Mouse (Mus musculus) splenic B cell, adult 2 months (primary cell): ENCODE results near the gene Mgme1.

Experiments
- DNase-seq: peaks from one replicate; pipeline ENCODE4 v3.0.0-alpha.2; 2011; ENCODE audit warnings: low read depth, low spot score
- H3K27me3 ChIP-seq: 2 replicates; pipeline ENCODE4 v1.6.1; 2012; ENCODE audit warnings: mild to moderate bottlenecking, low read length, moderate library complexity, mixed read lengths; ENCODE audit not compliant: control insufficient read depth, poor library complexity, insufficient read depth, severe bottlenecking
- H3K36me3 ChIP-seq: 2 replicates; pipeline ENCODE4 v1.6.1; 2012; ENCODE audit warnings: mild to moderate bottlenecking, low read length, moderate library complexity, mixed read lengths; ENCODE audit not compliant: control insufficient read depth, poor library complexity, insufficient read depth, severe bottlenecking

The Mgme1 gene

GRCm38 (mm10) chr2:144245464-144245863, 25.0 kb upstream of the Mgme1 start:
- Histone ChIP-seq H3K27me3 (no peaks in the 10 kb centered on the region), H3K36me3 (peaks cover 8% of the 10 kb centered on the region)
- peak; percentile 66 for DNase-seq

GRCm38 (mm10) chr2:144246270-144246669, 24.2 kb upstream of the Mgme1 start:
- H3K36me3 ChIP-seq, result peaks cover 13% of the 10 kb centered on the region
- no peaks in the 10 kb centered on the region for H3K27me3 ChIP-seq
- no peak for DNase-seq

DNA sequence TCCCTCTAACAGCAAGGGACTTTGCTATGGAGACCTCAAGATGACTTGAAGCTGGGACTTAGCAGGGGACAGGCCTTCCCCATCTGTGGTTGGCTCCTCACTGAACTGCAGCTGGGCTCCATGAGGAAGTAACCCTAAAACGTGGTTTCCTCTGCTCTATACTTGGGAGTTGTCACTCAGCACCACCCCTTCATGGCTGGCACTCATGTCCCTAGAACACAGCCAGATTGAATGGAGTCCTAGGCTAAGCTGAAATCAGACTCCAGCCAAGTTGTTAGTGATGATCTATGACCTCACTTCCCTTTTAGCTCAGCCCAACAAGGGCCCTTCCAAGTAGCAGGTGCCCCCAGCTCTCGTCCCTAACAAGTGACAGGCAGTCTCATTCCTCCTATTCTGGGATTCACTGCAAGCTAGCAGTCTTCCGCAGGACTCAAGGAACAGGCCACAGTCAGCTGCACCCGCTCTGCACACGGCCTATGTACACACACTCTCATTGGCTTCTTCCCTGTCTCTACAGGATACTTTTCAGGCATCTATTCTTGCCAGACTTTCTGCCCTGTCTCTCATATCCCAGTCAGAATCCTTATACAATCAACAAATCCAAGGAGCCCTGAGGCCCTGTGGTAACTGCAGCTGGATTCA, 23.0 kb upstream of the Mgme1 start:
- Histone ChIP-seq H3K27me3 (no peaks in the 10 kb centered on the region), H3K36me3 (peaks cover 19% of the 10 kb centered on the region)
- DNase-seq, result peak; percentile 75

DNA sequence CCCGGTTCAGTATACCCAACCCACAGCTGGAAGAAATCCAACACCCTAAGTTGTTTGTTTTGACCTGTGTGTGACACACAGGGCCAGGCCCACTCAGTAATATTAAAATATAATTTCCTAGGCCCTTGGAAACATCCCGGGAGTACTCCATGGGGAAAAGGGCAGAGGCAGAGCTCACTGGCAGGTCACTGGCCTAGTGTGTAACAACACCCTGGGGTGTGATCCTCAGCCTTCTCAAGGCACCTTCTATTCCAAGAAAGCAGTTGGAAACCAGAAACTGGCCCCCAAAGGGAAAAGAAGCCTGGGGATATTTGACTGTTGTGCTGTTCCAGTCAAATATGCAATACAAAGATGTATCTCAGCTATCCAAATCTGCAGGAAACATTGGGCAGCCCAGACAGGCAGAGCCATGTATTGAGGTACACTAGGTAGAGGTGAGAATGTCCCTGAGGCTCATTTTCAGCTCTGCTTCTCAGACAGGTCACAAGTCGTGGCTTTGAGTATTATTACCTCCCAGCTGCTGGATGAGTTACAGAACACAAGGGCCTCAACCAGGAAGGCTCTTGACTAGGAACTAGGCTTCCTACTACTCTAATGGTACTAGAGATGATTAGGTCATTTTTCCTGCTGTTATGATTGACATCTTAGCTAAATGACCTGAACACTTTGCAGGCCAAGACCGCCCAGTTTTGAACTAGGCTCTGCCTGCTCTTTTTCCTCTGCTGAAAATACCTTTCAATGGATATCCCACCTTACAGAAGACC, 21.7 kb upstream of the Mgme1 start:
- H3K36me3 ChIP-seq, result peaks cover 23% of the 10 kb centered on the region
- no peaks in the 10 kb centered on the region for H3K27me3 ChIP-seq
- DNase-seq, result no peak

- no peak for DNase-seq
- H3K36me3 ChIP-seq, result peaks cover 35% of the 10 kb centered on the region
- H3K27me3 ChIP-seq, result no peaks in the 10 kb centered on the region
These were observed 20.4 kb upstream of the Mgme1 start for GRCm38 (mm10) chr2:144250111-144250510.

- Histone ChIP-seq H3K36me3 (peaks cover 33% of the 10 kb centered on the region), H3K27me3 (no peaks in the 10 kb centered on the region)
- no peak for DNase-seq
These were observed 7.6 kb upstream of the Mgme1 start for GRCm38 (mm10) chr2:144262837-144263236.

- peaks cover 24% of the 10 kb centered on the region for H3K36me3 ChIP-seq
- DNase-seq, result peak; percentile 50
- no peaks in the 10 kb centered on the region for H3K27me3 ChIP-seq
These were observed 5.9 kb upstream of the Mgme1 start for GRCm38 (mm10) chr2:144264398-144265119.

DNA sequence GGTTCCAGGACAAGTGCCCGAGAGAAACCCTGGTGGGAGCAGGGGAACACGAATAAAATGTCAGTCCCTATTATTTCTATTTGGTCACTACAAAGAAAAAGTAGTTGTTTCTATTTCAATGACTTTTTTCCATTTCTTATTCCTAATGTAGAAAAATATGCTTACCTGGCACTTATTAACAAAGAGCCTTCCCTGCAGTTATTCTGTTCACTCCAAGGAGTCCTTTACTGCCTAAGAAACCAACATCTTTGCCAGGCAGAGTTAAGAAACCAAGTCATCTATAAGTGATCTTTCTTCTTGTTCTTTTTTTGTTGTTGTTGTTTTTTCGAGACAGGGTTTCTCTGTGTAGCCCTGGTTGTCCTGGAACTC, 5.4 kb upstream of the Mgme1 start:
- H3K36me3 ChIP-seq, result peaks cover 21% of the 10 kb centered on the region
- H3K27me3 ChIP-seq, result no peaks in the 10 kb centered on the region

GRCm38 (mm10) chr2:144265916-144266683, 4.4 kb upstream of the Mgme1 start:
- peak; percentile 62 for DNase-seq
- peaks cover 14% of the 10 kb centered on the region for H3K36me3 ChIP-seq
- H3K27me3 ChIP-seq, result no peaks in the 10 kb centered on the region

More for the DNA sequence above, 5.4 kb upstream of the Mgme1 start:
- DNase-seq, result no peak

DNA sequence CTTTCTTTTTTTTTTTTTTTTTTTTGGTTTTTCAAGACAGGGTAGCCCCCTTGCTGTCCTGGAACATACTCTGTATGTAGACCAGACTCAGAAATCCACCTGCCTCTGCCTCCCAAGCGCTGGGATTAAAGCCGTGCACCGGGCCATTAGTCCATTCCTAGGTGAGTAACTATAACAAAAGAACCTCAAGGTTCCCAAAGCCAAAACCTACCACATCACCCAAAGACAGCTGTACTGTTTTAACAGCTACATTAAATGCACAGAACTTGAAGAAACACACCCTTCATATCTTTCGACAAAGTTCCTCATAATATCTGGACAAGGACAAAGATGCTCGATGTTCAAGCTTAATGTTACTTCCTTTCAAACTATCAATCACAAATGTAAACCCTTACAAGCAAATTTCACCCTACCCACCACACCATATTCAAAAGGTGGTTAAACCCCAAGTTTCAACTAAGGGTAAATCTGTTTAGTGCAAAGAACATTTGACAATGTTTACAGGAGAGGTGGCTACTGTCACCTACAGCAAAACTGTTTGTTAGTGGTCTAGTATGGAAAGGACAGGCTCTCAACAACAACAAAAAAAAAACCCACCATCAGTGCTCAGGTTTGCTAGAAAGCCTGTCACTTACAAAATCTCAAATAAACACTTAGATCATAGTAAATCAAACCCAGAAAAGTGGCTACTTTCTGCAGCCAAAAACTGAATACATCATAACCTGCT, 3.3 kb upstream of the Mgme1 start:
- H3K36me3 ChIP-seq, result peaks cover 10% of the 10 kb centered on the region; the same call in 1 of the 2 replicates
- DNase-seq, result no peak
- H3K27me3 ChIP-seq, result no peaks in the 10 kb centered on the region

- peaks cover 9% of the 10 kb centered on the region; the same call in 1 of the 2 replicates for H3K36me3 ChIP-seq
- no peaks in the 10 kb centered on the region for H3K27me3 ChIP-seq
- DNase-seq, result peak; percentile 91
These were observed 2.8 kb upstream of the Mgme1 start for GRCm38 (mm10) chr2:144267731-144268015.

GRCm38 (mm10) chr2:144268446-144269305, 1.8 kb upstream of the Mgme1 start:
- no peak for DNase-seq
- Histone ChIP-seq H3K36me3 (peaks cover 8% of the 10 kb centered on the region; the same call in 1 of the 2 replicates), H3K27me3 (no peaks in the 10 kb centered on the region)

DNA sequence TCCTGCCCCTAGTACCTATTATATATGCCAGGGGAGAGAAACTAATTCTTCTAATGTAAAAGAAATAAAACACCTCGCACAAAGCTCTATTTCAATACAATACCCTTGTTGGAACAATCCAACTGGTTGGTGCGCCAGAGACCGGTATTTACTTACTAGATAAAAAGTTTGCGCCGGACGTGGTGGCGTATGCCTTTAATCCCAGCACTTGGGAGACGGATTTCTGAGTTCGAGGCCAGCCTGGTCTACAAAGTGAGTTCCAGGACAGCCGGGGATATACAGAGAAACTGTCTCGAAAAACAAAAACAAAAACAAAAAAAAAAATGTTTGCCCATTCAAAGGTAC, 1.2 kb upstream of the Mgme1 start:
- peaks cover 8% of the 10 kb centered on the region; the same call in 1 of the 2 replicates for H3K36me3 ChIP-seq
- H3K27me3 ChIP-seq, result no peaks in the 10 kb centered on the region
- peak; percentile 41 for DNase-seq
